Mouse (Mus musculus) heart, embryonic 13.5 days (tissue): ENCODE results near the gene Katnb1. TPM values are rescaled to one million over a fixed set of nuclear protein-coding genes. Genes with fewer than 3 reads are reported as not detected.
A peak's percentile ranks its signal among the peaks of the same experiment; 100 is the strongest.

Experiments
- ATAC-seq: fragments of 200-750 bp; cut with Nextera tagmentation; 2 replicates; pipeline ENCODE4 v1.8.0; 2017; ENCODE audit warnings: moderate TSS enrichment; ENCODE audit not compliant: insufficient number of reproducible peaks, low FRiP score, low TSS enrichment; ENCODE audit errors: extremely low read depth
- H3K27ac ChIP-seq: fragments of 300-500 bp; sonication (generic); replicated peaks from 2 replicates; pipeline ENCODE4 v1.5.1; 2015; ENCODE audit warnings: moderate library complexity, mild to moderate bottlenecking, inconsistent platforms
- H3K27me3 ChIP-seq: fragments of 300-500 bp; sonication (generic); replicated peaks from 2 replicates; pipeline ENCODE4 v1.6.1; 2015; ENCODE audit warnings: mild to moderate bottlenecking, inconsistent platforms
- H3K36me3 ChIP-seq: fragments of 300-500 bp; sonication (generic); 2 replicates; pipeline ENCODE4 v1.6.1; 2015; ENCODE audit warnings: mild to moderate bottlenecking, inconsistent platforms
- H3K4me1 ChIP-seq: fragments of 300-500 bp; sonication (generic); 2 replicates; pipeline ENCODE4 v1.6.1; 2015; ENCODE audit warnings: inconsistent platforms
- H3K4me2 ChIP-seq: fragments of 300-500 bp; sonication (generic); 2 replicates; pipeline ENCODE4 v1.6.1; 2015; ENCODE audit warnings: inconsistent platforms, mild to moderate bottlenecking, moderate library complexity
- H3K4me3 ChIP-seq: fragments of 300-500 bp; sonication (generic); 2 replicates; pipeline ENCODE4 v1.5.1; 2015; ENCODE audit warnings: moderate library complexity, mild to moderate bottlenecking, inconsistent platforms
- H3K9ac ChIP-seq: fragments of 300-500 bp; sonication (generic); 2 replicates; pipeline ENCODE4 v1.6.1; 2015; ENCODE audit warnings: inconsistent platforms, mild to moderate bottlenecking, moderate library complexity
- H3K9me3 ChIP-seq: fragments of 300-500 bp; sonication (generic); 2 replicates; pipeline ENCODE4 v1.6.1; 2016; ENCODE audit warnings: inconsistent platforms
- WGBS: fragments of 180-500 bp; shearing (Covaris S2); methylation state at CpG from one replicate; pipeline ENCODE4 v1.1.7; 2015; ENCODE audit warnings: mixed read lengths; 5-methylcytosine and 5-hydroxymethylcytosine counted together
- polyA plus RNA-seq: library from polyadenylated mRNA; unstranded; fragments of >200 nt; fragmentation: Nextera tagmentation; extraction: Ambion mirVana; gene quantifications from 2 replicates; pipeline ENCODE4 v1.2.1, GENCODE M21; 2015

Gene Katnb1
- polyA plus RNA-seq, 1 experiment from 2014 or later = 16.0 TPM

DNA sequence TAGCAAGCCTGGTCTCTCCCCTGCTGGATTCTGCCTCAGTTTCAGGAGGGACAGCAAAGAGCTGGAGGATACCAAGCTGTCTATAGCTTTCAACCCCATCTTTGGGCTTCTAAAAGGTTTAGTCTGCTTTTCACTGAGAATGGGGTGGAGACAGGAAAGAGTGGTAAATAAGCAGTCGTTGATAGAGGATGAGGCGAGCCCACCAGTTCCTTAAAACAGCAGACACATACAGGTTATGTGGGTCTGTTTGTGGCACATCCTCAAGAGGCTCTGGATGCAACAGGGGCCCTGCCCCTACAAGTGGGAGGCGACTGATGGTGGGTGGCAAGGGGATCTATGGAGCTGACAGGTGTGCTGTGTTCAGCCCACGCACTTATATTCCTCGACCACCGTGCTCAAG, 22.3 kb upstream of the Katnb1 start:
- ATAC-seq = no peak
- no peaks in the 10 kb centered on the region for H3K9me3 ChIP-seq
- H3K4me3 ChIP-seq = no peak overlapping the region
- no peak overlapping the region for H3K27ac ChIP-seq
- no peak overlapping the region for H3K4me2 ChIP-seq
- H3K27me3 ChIP-seq = no peaks in the 10 kb centered on the region
- H3K9ac ChIP-seq = no peak overlapping the region
- H3K36me3 ChIP-seq = no peaks in the 10 kb centered on the region
- peaks cover 12% of the 10 kb centered on the region for H3K4me1 ChIP-seq
- WGBS = 69% methylated on average over 6 of the region's 6 CpGs

DNA sequence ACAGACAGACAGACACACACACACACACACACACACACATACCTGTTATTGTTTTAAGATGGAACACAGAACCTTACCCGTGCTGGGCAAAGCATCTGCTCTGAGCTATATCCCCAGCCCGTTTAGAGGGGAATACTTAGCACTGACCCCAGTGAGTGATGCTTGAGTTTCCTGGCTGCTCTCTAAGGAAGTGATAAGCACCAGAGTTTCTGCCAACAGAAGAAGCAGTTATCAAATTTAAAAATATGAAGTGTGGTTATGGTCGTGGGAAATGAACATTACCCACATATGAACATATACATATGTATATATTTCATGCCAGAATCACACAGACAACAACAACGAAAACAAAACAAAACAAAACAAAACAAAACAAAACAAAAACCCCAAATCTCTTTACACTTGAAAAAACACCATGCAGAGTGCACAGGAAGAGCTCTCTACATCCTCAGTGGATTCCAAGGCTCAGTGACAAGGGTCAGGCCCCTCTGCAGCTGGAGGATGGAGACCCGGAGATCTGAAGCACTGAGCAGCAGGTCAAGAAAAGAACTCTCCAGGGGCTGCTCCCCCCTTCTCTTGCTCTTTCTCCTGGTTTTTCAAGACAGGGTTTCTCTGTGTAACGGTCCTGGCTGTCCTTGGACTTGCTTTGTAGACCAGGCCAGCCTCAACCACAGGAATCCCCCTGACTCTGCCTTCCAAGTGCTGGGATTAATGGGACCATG, 21.0 kb upstream of the Katnb1 start:
- Histone ChIP-seq H3K4me3 (no peak overlapping the region), H3K4me2 (no peak overlapping the region), H3K27ac (peak overlapping the region; percentile 67), H3K27me3 (no peaks in the 10 kb centered on the region), H3K9me3 (no peaks in the 10 kb centered on the region), H3K9ac (no peak overlapping the region), H3K36me3 (no peaks in the 10 kb centered on the region), H3K4me1 (peaks cover 12% of the 10 kb centered on the region)
- 41% methylated on average over 6 of the region's 6 CpGs for WGBS
- ATAC-seq = no peak

DNA sequence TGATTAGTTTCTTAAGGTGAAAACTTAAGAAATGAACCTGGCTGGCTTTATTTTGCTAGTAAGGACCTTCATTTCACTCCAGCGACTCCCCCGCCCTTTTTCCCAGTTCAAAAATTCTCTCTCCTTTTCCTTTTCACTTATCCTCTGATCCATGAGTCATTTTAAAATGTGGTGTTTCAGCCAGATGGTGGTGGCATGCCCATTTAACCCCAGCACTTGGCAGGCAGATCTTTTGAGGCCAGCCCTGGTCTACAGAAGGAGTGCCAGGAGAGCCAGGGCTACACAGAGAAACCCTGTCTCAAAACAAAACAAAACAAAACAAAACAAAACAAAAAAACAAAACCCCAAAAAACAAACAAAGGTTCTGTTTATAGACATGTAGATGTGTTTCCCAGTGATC, 16.5 kb upstream of the Katnb1 start:
- Histone ChIP-seq H3K4me3 (no peak overlapping the region), H3K4me1 (peaks cover 6% of the 10 kb centered on the region), H3K9me3 (no peaks in the 10 kb centered on the region), H3K36me3 (no peaks in the 10 kb centered on the region), H3K27me3 (no peaks in the 10 kb centered on the region), H3K9ac (no peak overlapping the region), H3K4me2 (no peak overlapping the region), H3K27ac (no peak overlapping the region)
- WGBS = 98% methylated on average over 2 of the region's 2 CpGs
- ATAC-seq = no peak

DNA sequence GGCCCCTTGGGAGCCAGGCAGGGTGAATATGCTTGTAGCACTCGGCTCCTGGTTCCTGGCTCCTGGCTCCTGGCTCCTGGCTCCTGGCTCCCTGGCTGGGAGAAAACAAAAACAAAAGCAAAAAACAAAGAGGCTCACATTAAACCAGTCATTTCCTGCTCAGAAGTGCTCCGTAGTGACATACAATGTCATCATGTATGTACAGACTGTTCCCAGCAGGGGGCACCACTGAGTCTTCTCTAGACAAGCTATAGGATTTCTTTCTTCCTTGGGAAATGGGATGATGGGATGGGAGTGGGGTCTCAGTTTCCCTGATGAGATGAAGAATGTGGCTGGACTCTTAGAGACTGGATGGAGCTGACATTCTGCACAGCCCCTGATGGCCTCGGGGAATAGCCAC, 13.4 kb upstream of the Katnb1 start:
- 37% methylated on average over 3 of the region's 3 CpGs for WGBS
- no peaks in the 10 kb centered on the region for H3K27me3 ChIP-seq
- no peak overlapping the region for H3K27ac ChIP-seq
- H3K36me3 ChIP-seq = no peaks in the 10 kb centered on the region
- no peak overlapping the region for H3K9ac ChIP-seq
- H3K4me1 ChIP-seq = no peaks in the 10 kb centered on the region
- H3K4me2 ChIP-seq = no peak overlapping the region
- H3K9me3 ChIP-seq = no peaks in the 10 kb centered on the region
- no peak for ATAC-seq
- H3K4me3 ChIP-seq = no peak overlapping the region

GRCm38 (mm10) chr8:95075504-95075903, 5.5 kb upstream of the Katnb1 start:
- H3K36me3 ChIP-seq = no peaks in the 10 kb centered on the region
- H3K4me1 ChIP-seq = peaks cover 3% of the 10 kb centered on the region
- no peak overlapping the region for H3K4me2 ChIP-seq
- H3K9ac ChIP-seq = no peak overlapping the region
- no peaks in the 10 kb centered on the region for H3K9me3 ChIP-seq
- peaks cover 21% of the 10 kb centered on the region for H3K27me3 ChIP-seq
- H3K27ac ChIP-seq = no peak overlapping the region
- 61% methylated on average over 3 of the region's 3 CpGs for WGBS
- H3K4me3 ChIP-seq = no peak overlapping the region
- no peak for ATAC-seq

DNA sequence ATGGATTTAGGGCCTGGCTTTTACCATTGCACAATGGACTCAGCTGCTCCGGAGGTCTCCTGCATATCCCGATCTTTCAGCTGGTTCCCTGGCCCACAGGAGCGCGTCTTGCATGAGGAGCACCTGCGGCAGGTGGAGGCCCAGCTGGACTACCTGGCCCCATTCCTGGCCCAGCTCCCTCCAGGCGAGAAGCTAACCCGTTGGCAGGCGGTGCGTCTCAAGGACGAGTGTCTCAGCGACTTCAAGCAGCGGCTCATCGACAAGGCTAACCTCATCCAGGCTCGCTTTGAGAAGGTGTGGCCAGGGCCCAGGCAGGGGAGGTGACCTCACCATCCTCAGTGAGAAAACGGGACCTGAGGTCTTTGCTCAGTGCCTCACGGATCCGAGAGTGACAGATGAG, 4.8 kb upstream of the Katnb1 start:
- H3K4me1 ChIP-seq = peaks cover 3% of the 10 kb centered on the region
- WGBS = 71% methylated on average over 17 of the region's 17 CpGs

GRCm38 (mm10) chr8:95078055-95078454, 2.9 kb upstream of the Katnb1 start:
- WGBS = 73% methylated on average over 3 of the region's 3 CpGs
- H3K4me2 ChIP-seq = no peak overlapping the region
- no peak for ATAC-seq
- no peak overlapping the region for H3K27ac ChIP-seq
- no peak overlapping the region for H3K4me3 ChIP-seq
- no peaks in the 10 kb centered on the region for H3K9me3 ChIP-seq
- 0 out of 2 replicates have a peak, but pooled peaks cover 4% of the 10 kb centered on the region for H3K36me3 ChIP-seq
- peaks cover 15% of the 10 kb centered on the region for H3K4me1 ChIP-seq
- peaks cover 21% of the 10 kb centered on the region for H3K27me3 ChIP-seq
- H3K9ac ChIP-seq = no peak overlapping the region

More for the DNA sequence above, 4.8 kb upstream of the Katnb1 start:
- Histone ChIP-seq H3K9ac (no peak overlapping the region), H3K27me3 (peaks cover 21% of the 10 kb centered on the region), H3K9me3 (no peaks in the 10 kb centered on the region), H3K27ac (no peak overlapping the region), H3K36me3 (no peaks in the 10 kb centered on the region), H3K4me2 (no peak overlapping the region), H3K4me3 (no peak overlapping the region)
- ATAC-seq = no peak

- no peak for ATAC-seq
- no peak overlapping the region for H3K4me3 ChIP-seq
- no peak overlapping the region for H3K4me2 ChIP-seq
- H3K4me1 ChIP-seq = peaks cover 15% of the 10 kb centered on the region
- H3K27ac ChIP-seq = no peak overlapping the region
- WGBS = 81% methylated on average over 4 of the region's 4 CpGs
- peaks cover 14% of the 10 kb centered on the region for H3K36me3 ChIP-seq
- H3K27me3 ChIP-seq = peaks cover 12% of the 10 kb centered on the region
- H3K9ac ChIP-seq = no peak overlapping the region
- H3K9me3 ChIP-seq = no peaks in the 10 kb centered on the region
These were observed 1.7 kb upstream of the Katnb1 start for GRCm38 (mm10) chr8:95079305-95079704.

GRCm38 (mm10) chr8:95081650-95082049, 664 bp downstream of the Katnb1 start:
- 6% methylated on average over 11 of the region's 11 CpGs for WGBS
- Histone ChIP-seq H3K4me3 (peak overlapping the region; percentile 90), H3K9me3 (no peaks in the 10 kb centered on the region), H3K27ac (peak overlapping the region; percentile 77), H3K36me3 (peaks cover 33% of the 10 kb centered on the region), H3K9ac (peak overlapping the region; percentile 91), H3K27me3 (peaks cover 9% of the 10 kb centered on the region; the same call in 1 of the 2 replicates), H3K4me1 (peaks cover 25% of the 10 kb centered on the region), H3K4me2 (peak overlapping the region; percentile 97)
- no peak for ATAC-seq

DNA sequence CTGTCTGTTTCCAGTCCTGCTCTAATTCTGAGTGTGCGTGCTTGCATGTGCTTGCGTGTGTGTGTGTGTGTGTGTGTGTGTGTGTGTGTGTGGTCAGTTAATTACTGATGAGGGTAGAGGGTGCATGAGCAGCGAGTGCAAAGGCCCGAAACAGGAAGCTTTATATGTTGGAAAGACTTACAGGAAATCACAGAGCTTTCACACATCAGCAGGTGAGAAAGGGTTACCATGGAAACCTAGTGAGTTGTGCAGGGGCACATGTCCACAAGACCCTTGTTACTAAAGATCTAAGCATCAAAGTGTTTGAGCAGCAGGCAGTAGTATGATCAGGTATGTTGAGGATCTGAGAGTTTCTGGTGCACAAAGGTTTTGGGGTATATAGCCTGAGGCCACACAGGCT, 3.3 kb downstream of the Katnb1 start:
- ATAC-seq = no peak
- H3K27ac ChIP-seq = no peak overlapping the region
- no peaks in the 10 kb centered on the region for H3K27me3 ChIP-seq
- H3K9ac ChIP-seq = 0 out of 2 replicates have a peak overlapping the region, but pooled peaks have one; percentile 28
- 82% methylated on average over 4 of the region's 4 CpGs for WGBS
- no peak overlapping the region for H3K4me3 ChIP-seq
- H3K4me1 ChIP-seq = peaks cover 25% of the 10 kb centered on the region
- H3K36me3 ChIP-seq = peaks cover 59% of the 10 kb centered on the region
- H3K9me3 ChIP-seq = no peaks in the 10 kb centered on the region
- H3K4me2 ChIP-seq = peak overlapping the region; percentile 38; the same call in 1 of the 2 replicates

- ATAC-seq = no peak
- Histone ChIP-seq H3K4me3 (no peak overlapping the region), H3K27me3 (no peaks in the 10 kb centered on the region), H3K27ac (peak overlapping the region; percentile 21; the same call in 1 of the 2 replicates), H3K36me3 (peaks cover 63% of the 10 kb centered on the region), H3K9me3 (no peaks in the 10 kb centered on the region), H3K4me1 (peaks cover 25% of the 10 kb centered on the region), H3K9ac (peak overlapping the region; percentile 40; the same call in 1 of the 2 replicates), H3K4me2 (peak overlapping the region; percentile 38)
- 82% methylated on average over 10 of the region's 10 CpGs for WGBS
These were observed 3.9 kb downstream of the Katnb1 start for GRCm38 (mm10) chr8:95084744-95085431.
